Mouse (Mus musculus): ENCODE results near the gene Mctp1. TPM values are rescaled to one million over a fixed set of nuclear protein-coding genes. Genes with fewer than 3 reads are reported as not detected.

The Mctp1 gene
- polyA plus RNA-seq (2017; shearing (Covaris generic)) = 12.1 TPM

GRCm38 (mm10) chr13:76383972-76384663, at the start of gene Mctp1:
Mctp1 (plus strand) TSS chr13:76384535.

Other genes with a start within 250 kb of the Mctp1 start
- not detected for gene Fam81b, start 79.5 kb upstream of the Mctp1 start, polyA plus RNA-seq (2017; shearing (Covaris generic))

All from CD4-positive, CD25-positive, alpha-beta regulatory T cell (primary cell).